Mouse (Mus musculus) spleen, adult 10 weeks (tissue): ENCODE data around the gene Tnfrsf19. TPM values are rescaled to one million over a fixed set of nuclear protein-coding genes. Genes with fewer than 3 reads are reported as not detected.

Source experiments
- polyA plus RNA-seq: library from polyadenylated mRNA; stranded (reverse); fragments of 350-450 nt; fragmentation: Illumina TruSeq; extraction: RNeasy Lipid Tissue Mini Kit (QIAGEN cat#74804); gene quantifications from one replicate; pipeline ENCODE4 v1.2.3, GENCODE M21; 2015; ENCODE audit warnings: low replicate concordance; ENCODE audit not compliant: insufficient read depth

Tnfrsf19 gene
- 1.8 TPM for polyA plus RNA-seq

GRCm38 (mm10) chr14:61046091-61046681 is at the start of gene Tnfrsf19:
Gene Tnfrsf19 (minus strand): TSS chr14:61046490.

Other genes starting within 250 kb of the Tnfrsf19 start
- 13.7 TPM for gene Sacs, start 92.0 kb upstream of the Tnfrsf19 start, polyA plus RNA-seq
- gene Sgcg, start 212.0 kb upstream of the Tnfrsf19 start, polyA plus RNA-seq: 0.35 TPM